Mouse (Mus musculus): ENCODE data around the gene Gpa33. TPM values are rescaled to one million over a fixed set of nuclear protein-coding genes. Genes with fewer than 3 reads are reported as not detected.

The Gpa33 gene
- total and polyA plus RNA-seq, 3 experiments, result not detected

DNA sequence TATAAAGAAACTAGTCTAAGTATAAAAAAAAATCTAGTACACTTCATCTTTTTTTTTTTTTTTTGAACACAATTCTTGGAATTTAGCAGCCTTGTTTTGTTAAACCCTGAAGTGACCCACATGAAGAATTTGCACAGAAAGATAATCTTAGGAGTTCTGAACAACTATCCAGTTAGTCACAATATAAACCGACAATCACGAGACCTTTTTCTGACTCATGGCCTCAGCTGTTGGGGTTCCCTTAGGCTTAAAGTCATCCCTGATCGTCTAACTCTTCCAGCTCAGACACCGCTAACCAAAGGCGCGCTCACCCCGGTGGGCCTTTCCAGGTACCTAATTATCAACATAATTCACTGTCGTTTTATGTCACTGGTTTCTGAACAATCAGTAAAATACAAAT is 6.3 kb upstream of the Gpa33 start:
- Histone ChIP-seq H3K36me3 (ENCODE audit: control insufficient read depth in 1 of 2, insufficient read depth in 2 of 2, low read length in 2 of 2) (no peaks in the 10 kb centered on the region), H3K9ac (ENCODE audit: control insufficient read depth, low read depth, low read length, poor library complexity, severe bottlenecking) (no peak overlapping the region), H3K27ac (ENCODE audit: control insufficient read depth, low read depth, low read length) (no peak overlapping the region), H3K4me1 (ENCODE audit: control insufficient read depth in 1 of 2, insufficient read depth in 2 of 2, low read length in 2 of 2) (0 out of 4 replicates have a peak, but pooled peaks cover 0 to 4% of the 10 kb centered on the region in 2 experiments), H3K4me3 (ENCODE audit: control insufficient read depth in 1 of 2, insufficient read depth in 1 of 2, low read depth in 2 of 2, low read length in 2 of 2) (no peak overlapping the region), H3K79me2 (ENCODE audit: control insufficient read depth, insufficient read depth, low read length, poor library complexity) (no peaks in the 10 kb centered on the region), H3K27me3 (ENCODE audit: control insufficient read depth in 1 of 2, insufficient read depth in 2 of 2, low read length in 2 of 2) (no peaks in the 10 kb centered on the region), H3K9me3 (replicated peaks; ENCODE audit: insufficient read depth, low read length) (no peaks in the 10 kb centered on the region)
- DNase-seq (ENCODE audit: low read depth, low spot score), result no peak
- TF ChIP-seq CHD1 (IDR thresholded peaks at IDR 0.05; ENCODE audit: low read depth, low read length), result no peak
- TF ChIP-seq POLR2A (IDR thresholded peaks at IDR 0.05; ENCODE audit: control insufficient read depth in 1 of 2, insufficient read depth in 1 of 2, low read depth in 1 of 2, low read length in 2 of 2, poor library complexity in 1 of 2), result no peak
- no peak for TF ChIP-seq ZNF384 (IDR thresholded peaks at IDR 0.05; ENCODE audit: low read depth, low read length)
- no peak for TF ChIP-seq SIN3A (IDR thresholded peaks at IDR 0.05; ENCODE audit: low read length)
- TF ChIP-seq MYC (IDR thresholded peaks at IDR 0.05; ENCODE audit: low read depth, low read length), result no peak
- no peak for TF ChIP-seq TCF12 (IDR thresholded peaks at IDR 0.05; ENCODE audit: low read depth, low read length)
- no peak for TF ChIP-seq CHD2 (IDR thresholded peaks at IDR 0.05; ENCODE audit: low read length)
- no peak for TF ChIP-seq POLR2AphosphoS2 (IDR thresholded peaks at IDR 0.05; ENCODE audit: low read length)
- TF ChIP-seq JUND (IDR thresholded peaks at IDR 0.05; ENCODE audit: low read depth, low read length), result no peak
- no peak for TF ChIP-seq E2F4 (IDR thresholded peaks at IDR 0.05; ENCODE audit: borderline replicate concordance, low read depth, low read length)
- TF ChIP-seq RAD21 (IDR thresholded peaks at IDR 0.05; ENCODE audit: low read depth, low read length), result no peak
- TF ChIP-seq MAX (IDR thresholded peaks at IDR 0.05; ENCODE audit: low read length), result no peak
- TF ChIP-seq ELF1 (IDR thresholded peaks at IDR 0.05; ENCODE audit: low read depth, low read length), result no peak
- no peak for TF ChIP-seq KAT2A (conservative IDR thresholded peaks at IDR 0.05; ENCODE audit: low read depth, low read length)
- TF ChIP-seq UBTF (IDR thresholded peaks at IDR 0.05; ENCODE audit: borderline replicate concordance, insufficient read depth, low read depth, low read length), result no peak
- no peak for TF ChIP-seq EP300 (IDR thresholded peaks at IDR 0.05; ENCODE audit: low read depth in 1 of 2, low read length in 2 of 2)
- no peak for TF ChIP-seq USF1 (IDR thresholded peaks at IDR 0.05; ENCODE audit: low read depth, low read length)
- TF ChIP-seq NRF1 (IDR thresholded peaks at IDR 0.05; ENCODE audit: insufficient read depth, low read depth, low read length, poor library complexity, severe bottlenecking), result no peak
- no peak for TF ChIP-seq MEF2A (IDR thresholded peaks at IDR 0.05; ENCODE audit: extremely low read depth, insufficient replicate concordance, low read depth, low read length, poor library complexity, severe bottlenecking)
- no peak for TF ChIP-seq MXI1 (IDR thresholded peaks at IDR 0.05; ENCODE audit: low read depth, low read length)

DNA sequence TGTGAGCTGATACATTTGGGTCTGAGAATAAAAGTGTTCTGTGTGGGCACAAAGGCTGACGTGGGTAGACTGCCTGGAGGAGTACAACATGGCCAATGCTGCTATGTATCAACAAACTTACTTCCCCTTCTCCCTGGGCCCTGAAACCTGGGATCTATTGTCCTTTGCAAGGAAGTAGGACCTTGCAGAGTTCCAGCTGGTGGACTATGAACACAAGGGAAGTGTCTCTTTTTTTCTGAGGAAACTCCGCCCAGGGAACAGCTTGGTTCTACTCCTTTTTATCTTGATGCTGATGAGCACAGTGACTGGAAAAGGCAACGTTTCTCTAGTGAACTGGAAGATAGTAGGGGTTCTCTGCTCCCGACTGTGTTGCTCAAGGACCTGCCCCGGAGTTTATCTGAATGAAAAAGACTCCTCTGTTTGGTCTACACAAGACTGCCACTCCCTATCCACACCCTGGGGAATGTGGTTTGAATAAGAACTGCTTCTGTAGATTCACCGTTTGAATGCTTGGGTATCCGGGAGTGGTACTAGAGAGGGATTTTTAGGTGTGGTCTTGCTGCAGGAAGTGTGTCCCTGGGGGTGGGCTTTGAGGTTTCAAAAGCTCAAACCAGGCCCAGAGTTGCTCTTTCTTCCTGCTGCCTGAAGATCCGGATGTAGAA is 5.0 kb upstream of the Gpa33 start:
- Histone ChIP-seq H3K79me2 (ENCODE audit: control insufficient read depth, insufficient read depth, low read length, poor library complexity) (no peaks in the 10 kb centered on the region), H3K36me3 (ENCODE audit: control insufficient read depth in 1 of 2, insufficient read depth in 2 of 2, low read length in 2 of 2) (no peaks in the 10 kb centered on the region), H3K4me1 (ENCODE audit: control insufficient read depth in 1 of 2, insufficient read depth in 2 of 2, low read length in 2 of 2) (0 out of 4 replicates have a peak, but pooled peaks cover 0 to 4% of the 10 kb centered on the region in 2 experiments), H3K4me3 (ENCODE audit: control insufficient read depth in 1 of 2, insufficient read depth in 1 of 2, low read depth in 2 of 2, low read length in 2 of 2) (no peak overlapping the region), H3K9me3 (replicated peaks; ENCODE audit: insufficient read depth, low read length) (no peaks in the 10 kb centered on the region), H3K9ac (ENCODE audit: control insufficient read depth, low read depth, low read length, poor library complexity, severe bottlenecking) (no peak overlapping the region), H3K27ac (ENCODE audit: control insufficient read depth, low read depth, low read length) (no peak overlapping the region), H3K27me3 (ENCODE audit: control insufficient read depth in 1 of 2, insufficient read depth in 2 of 2, low read length in 2 of 2) (no peaks in the 10 kb centered on the region)
- no peak for DNase-seq (ENCODE audit: low read depth, low spot score)
- TF ChIP-seq ZMIZ1 (IDR thresholded peaks at IDR 0.05; ENCODE audit: low read depth, low read length) (no peak), E2F4 (IDR thresholded peaks at IDR 0.05; ENCODE audit: borderline replicate concordance, low read depth, low read length) (no peak), ZC3H11A (IDR thresholded peaks at IDR 0.05; ENCODE audit: low read depth, low read length) (no peak), MAZ (IDR thresholded peaks at IDR 0.05; ENCODE audit: low read depth, low read length) (no peak), JUND (IDR thresholded peaks at IDR 0.05; ENCODE audit: low read depth, low read length) (no peak), ZKSCAN1 (IDR thresholded peaks at IDR 0.05; ENCODE audit: low read depth, low read length) (no peak), MEF2A (IDR thresholded peaks at IDR 0.05; ENCODE audit: extremely low read depth, insufficient replicate concordance, low read depth, low read length, poor library complexity, severe bottlenecking) (no peak), ETS1 (IDR thresholded peaks at IDR 0.05; ENCODE audit: low read depth, low read length) (no peak), HCFC1 (IDR thresholded peaks at IDR 0.05; ENCODE audit: low read depth, low read length) (no peak), TAL1 (IDR thresholded peaks at IDR 0.05; ENCODE audit: low read length) (no peak), CHD1 (IDR thresholded peaks at IDR 0.05; ENCODE audit: low read depth, low read length) (no peak), POLR2A (IDR thresholded peaks at IDR 0.05; ENCODE audit: control insufficient read depth in 1 of 2, insufficient read depth in 1 of 2, low read depth in 1 of 2, low read length in 2 of 2, poor library complexity in 1 of 2) (no peak), TBP (IDR thresholded peaks at IDR 0.05; ENCODE audit: low read depth, low read length) (no peak), USF1 (IDR thresholded peaks at IDR 0.05; ENCODE audit: low read depth, low read length) (no peak), USF2 (IDR thresholded peaks at IDR 0.05; ENCODE audit: borderline replicate concordance in 1 of 2, insufficient read depth in 1 of 2, low read depth in 1 of 2, low read length in 2 of 2) (no peak), MXI1 (IDR thresholded peaks at IDR 0.05; ENCODE audit: low read depth, low read length) (no peak), POLR2AphosphoS2 (IDR thresholded peaks at IDR 0.05; ENCODE audit: low read length) (no peak), RAD21 (IDR thresholded peaks at IDR 0.05; ENCODE audit: low read depth, low read length) (no peak)

All from MEL (cell line).